Mouse (Mus musculus): ENCODE results near the gene Gm10428. TPM values are rescaled to one million over a fixed set of nuclear protein-coding genes. Genes with fewer than 3 reads are reported as not detected.

The Gm10428 gene
- polyA plus RNA-seq, 1 experiment, result not detected

- TF ChIP-seq POLR2A (IDR thresholded peaks at IDR 0.05; ENCODE audit: borderline replicate concordance, extremely low read depth, insufficient read depth, insufficient read length, poor library complexity, severe bottlenecking) (no peak), CTCF (IDR thresholded peaks at IDR 0.05; ENCODE audit: borderline replicate concordance, extremely low read depth, insufficient read depth, insufficient read length) (no peak)
- DNase-seq (ENCODE audit: low read depth), result no peak
These were observed 36.7 kb downstream of the Gm10428 start for GRCm38 (mm10) chr11:62789617-62789936.

Other genes with a start within 250 kb of the Gm10428 start
- gene Cenpv, start 213.8 kb upstream of the Gm10428 start, polyA plus RNA-seq (2012; rRNA removed), result 112 and 180 TPM in 2 replicates
- gene Ubb, start 201.9 kb upstream of the Gm10428 start, polyA plus RNA-seq (2012; rRNA removed), result 4,191 and 5,062 TPM in 2 replicates
- 20.5 and 26.3 TPM in 2 replicates for gene Trpv2, start 178.6 kb upstream of the Gm10428 start, polyA plus RNA-seq (2012; rRNA removed)
- gene Lrrc75a, start 104.6 kb upstream of the Gm10428 start, polyA plus RNA-seq (2012; rRNA removed), result 19.9 and 23.4 TPM in 2 replicates
- 29.0 and 35.4 TPM in 2 replicates for gene Mmgt2, start 104.4 kb upstream of the Gm10428 start, polyA plus RNA-seq (2012; rRNA removed)
- 14.4 and 16.2 TPM in 2 replicates for gene Zfp287, start 21.2 kb upstream of the Gm10428 start, polyA plus RNA-seq (2012; rRNA removed)
- gene Zfp286, start 36.4 kb downstream of the Gm10428 start, polyA plus RNA-seq (2012; rRNA removed), result 19.8 and 21.0 TPM in 2 replicates
- 4.1 and 5.7 TPM in 2 replicates for gene Trim16, start 67.1 kb downstream of the Gm10428 start, polyA plus RNA-seq (2012; rRNA removed)
- gene Fbxw10, start 94.0 kb downstream of the Gm10428 start, polyA plus RNA-seq (2012; rRNA removed), result 0.20 and 0.45 TPM in 2 replicates
- gene Tvp23b, start 126.4 kb downstream of the Gm10428 start, polyA plus RNA-seq (2012; rRNA removed), result 25.7 and 29.3 TPM in 2 replicates
- 0.10 and 0.12 TPM in 2 replicates for gene Cdrt4, start 198.1 kb downstream of the Gm10428 start, polyA plus RNA-seq (2012; rRNA removed)